In the genomic region with DNA sequence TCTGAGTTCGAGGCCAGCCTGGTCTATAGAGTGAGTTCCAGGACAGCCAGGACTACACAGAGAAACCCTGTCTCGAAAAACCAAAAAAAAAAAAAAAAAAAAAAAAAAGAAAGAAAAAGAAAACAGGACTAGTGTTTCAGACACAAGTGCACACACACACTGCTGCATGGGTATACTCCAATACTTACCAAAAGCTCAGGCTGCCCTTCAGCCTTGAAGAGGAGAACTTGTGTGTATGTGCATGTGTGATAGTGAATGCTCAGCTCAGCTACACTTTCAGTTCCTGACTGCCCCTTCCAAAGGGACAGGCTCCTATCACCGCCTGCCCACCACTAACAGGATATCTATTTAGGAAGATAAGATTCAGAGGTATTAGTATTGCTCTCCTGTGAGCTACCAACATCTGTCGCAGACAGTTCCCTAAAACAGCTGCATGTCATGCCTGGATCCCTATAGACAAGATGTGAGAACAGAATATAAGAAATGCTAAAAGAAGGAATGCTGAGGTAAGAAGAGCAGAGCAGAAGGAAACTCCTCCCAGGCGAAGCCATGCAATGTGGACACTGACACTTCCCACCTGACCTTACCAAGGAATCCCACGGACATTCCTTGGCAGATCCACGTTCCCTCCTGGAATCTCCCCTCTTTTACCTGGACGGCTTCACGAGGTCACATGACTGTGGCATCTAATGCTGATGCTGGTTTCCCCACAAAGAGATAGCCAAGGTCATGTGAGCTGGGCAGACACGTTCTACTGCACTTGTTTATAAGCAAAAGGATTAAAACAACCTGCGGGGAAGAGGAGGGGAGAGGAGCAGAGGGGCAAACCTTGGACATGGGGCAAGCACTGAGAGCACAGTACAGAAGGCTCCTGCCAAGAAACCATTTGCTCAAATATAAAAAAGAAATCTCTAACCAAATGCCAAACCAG, we compare ENCODE assay signal across 14 mouse cellular contexts. TPM values are rescaled to one million over a fixed set of nuclear protein-coding genes. Genes with fewer than 3 reads are reported as not detected.
DNase-seq lines count a peak whose midpoint lies in the region; ATAC-seq lines count a peak whose summit lies in the region.
"Had no signal": no experiment of that assay in that cellular context is flagged by ENCODE, and none has a peak within 500 bp of the region (broad histone marks: within the 10 kb centered on the region; RNA-seq: fewer than 3 reads in every experiment).

No protein-coding gene starts in this region.

- no peaks in the 10 kb centered on the region for H3K27me3 ChIP-seq in heart, embryonic 11.5 days (ENCODE audit: control insufficient read depth, insufficient read depth, low read length)
- no peaks in the 10 kb centered on the region for H3K27me3 ChIP-seq in megakaryocyte, embryonic 14.5 days (replicated peaks)
- H3K27me3 ChIP-seq: forebrain, embryonic 13.5 days; hindbrain, embryonic 13.5 days; limb, embryonic 15.5 days had no signal

- DNase-seq in heart, postnatal 10 days = no peak
- DNase-seq in kidney, postnatal 36 days = peak; percentile 74 to 85
- DNase-seq in ovary, postnatal 10 days (ENCODE audit: low spot score) = no peak
- DNase-seq in thymus, adult 18-20 months = no peak
- DNase-seq in frontal cortex, postnatal 25 days (ENCODE audit: low spot score in 2 of 2) = no peak
- DNase-seq: gastrocnemius, postnatal 14 days; midbrain, embryonic 14.5 days; right cerebral cortex, postnatal 14 days had no signal

- intact Hi-C loops in heart, postnatal 10 days (cut with DNase I) = loop anchor here (2.0 kb wide), 1 partner anchor 35 kb away; the partner anchor contains the start of gene Mark2

- H3K4me3 ChIP-seq in heart, embryonic 11.5 days (ENCODE audit: low read depth, low read length) = no peak overlapping the region
- peak overlapping the region; percentile 65 for H3K4me3 ChIP-seq in megakaryocyte, embryonic 14.5 days (replicated peaks)
- H3K4me3 ChIP-seq: forebrain, embryonic 13.5 days; hindbrain, embryonic 13.5 days; limb, embryonic 15.5 days had no signal

- no peaks in the 10 kb centered on the region for H3K9me3 ChIP-seq in heart, embryonic 11.5 days (replicated peaks; ENCODE audit: control insufficient read depth, low read length)
- H3K9me3 ChIP-seq in megakaryocyte, embryonic 14.5 days = no peaks in the 10 kb centered on the region
- H3K9me3 ChIP-seq: forebrain, embryonic 13.5 days; hindbrain, embryonic 13.5 days; limb, embryonic 15.5 days had no signal

- H3K4me2 ChIP-seq in heart, embryonic 11.5 days = no peak overlapping the region
- H3K4me2 ChIP-seq: forebrain, embryonic 13.5 days; hindbrain, embryonic 13.5 days; limb, embryonic 15.5 days had no signal

- WGBS in heart, embryonic 11.5 days (ENCODE audit: insufficient replicate concordance) = 49% methylated on average over 10 of the region's 11 CpGs

- peaks cover 58% of the 10 kb centered on the region for H3K4me1 ChIP-seq in heart, embryonic 11.5 days (ENCODE audit: control insufficient read depth, insufficient read depth, low read length)
- peaks cover 95% of the 10 kb centered on the region for H3K4me1 ChIP-seq in megakaryocyte, embryonic 14.5 days

- no peak overlapping the region; the same call in 1 of the 2 replicates for H3K27ac ChIP-seq in heart, embryonic 11.5 days (ENCODE audit: low read depth, low read length)
- H3K27ac ChIP-seq: forebrain, embryonic 13.5 days; hindbrain, embryonic 13.5 days; limb, embryonic 15.5 days had no signal

- no peak for ATAC-seq in heart, embryonic 11.5 days (replicated peaks; ENCODE audit: insufficient number of reproducible peaks, low FRiP score, low TSS enrichment)
- ATAC-seq in megakaryocyte, adult 5-6 weeks (ENCODE audit: poor library complexity, severe bottlenecking) = no peak
- ATAC-seq: forebrain, embryonic 13.5 days had no signal

- no peaks in the 10 kb centered on the region for H3K36me3 ChIP-seq in heart, embryonic 11.5 days (ENCODE audit: control insufficient read depth, insufficient read depth, low read length)
- peaks cover 41% of the 10 kb centered on the region for H3K36me3 ChIP-seq in megakaryocyte, embryonic 14.5 days (replicated peaks; ENCODE audit: low read length)
- H3K36me3 ChIP-seq: hindbrain, embryonic 13.5 days; limb, embryonic 15.5 days had no signal

- 0 out of 2 replicates have a peak overlapping the region, but pooled peaks have one; percentile 18 for H3K9ac ChIP-seq in heart, embryonic 11.5 days (ENCODE audit: low read depth, low read length)
- H3K9ac ChIP-seq: forebrain, embryonic 13.5 days; hindbrain, embryonic 13.5 days; limb, embryonic 15.5 days had no signal

RNA-seq across cellular contexts. Expression of gene Mark2, which starts 36.0 kb away (rescaled TPM):
- 34.5 and 35.0 TPM in 2 replicates for polyA plus RNA-seq in heart, embryonic 11.5 days (2014; fragmentation: Nextera tagmentation; extraction: Ambion mirVana)
- 10 to 100 TPM; 51.7 to 54.3 TPM for total RNA-seq in heart, postnatal 10 days (2021)
- polyA plus RNA-seq in megakaryocyte, embryonic 14.5 days (2012; ENCODE audit: insufficient read depth, low replicate concordance) = 179 and 300 TPM in 2 replicates
- 75.6 and 81.8 TPM in 2 replicates for total RNA-seq in megakaryocyte, adult 5-6 weeks (2015)
- total RNA-seq in megakaryocyte, adult 5-6 weeks (2017) = 25.9 and 27.6 TPM in 2 replicates

RNA-seq across cellular contexts. Expression of gene Rcor2, which starts 38.5 kb away (rescaled TPM):
- polyA plus RNA-seq in heart, embryonic 11.5 days (2014; fragmentation: Nextera tagmentation; extraction: Ambion mirVana) = 8.4 and 9.5 TPM in 2 replicates
- 10 to 100 TPM; 12.9 to 26.0 TPM for total RNA-seq in heart, postnatal 10 days (2021)
- 206 and 356 TPM in 2 replicates for polyA plus RNA-seq in megakaryocyte, embryonic 14.5 days (2012; ENCODE audit: insufficient read depth, low replicate concordance)
- 0.45 TPM in 1 of 2 replicates, not detected in the other for total RNA-seq in megakaryocyte, adult 5-6 weeks (2015)
- 0.08 and 1.9 TPM in 2 replicates for total RNA-seq in megakaryocyte, adult 5-6 weeks (2017)

Comparison
In these comparisons a context has a peak if more than half of its experiments do, and no peak if none do; other contexts are left out.
1. DNase-seq: peak in kidney, postnatal 36 days (2 of 2); none in heart, postnatal 10 days (0 of 2), ovary, postnatal 10 days (single experiment), thymus, adult 18-20 months (0 of 2) and frontal cortex, postnatal 25 days (0 of 2).
2. RNA of gene Rcor2, which starts 38.5 kb away (total RNA-seq): 12.9 to 26.0 TPM in heart, postnatal 10 days; 0.08 to 1.9 TPM in megakaryocyte, adult 5-6 weeks; every median in the first group is over 4 times any median in the second.